Mouse (Mus musculus) cerebellum, adult 2 months (tissue): Measurements from ENCODE around the gene Pacs2.

Experiments used
- CTCF ChIP-seq: fragments of 200-500 bp; IDR thresholded peaks from 2 replicates; pipeline ENCODE4 v1.5.1; 2011; ENCODE audit warnings: low read depth, mild to moderate bottlenecking, control low read depth, low read length, moderate library complexity, borderline replicate concordance; ENCODE audit not compliant: insufficient read depth
- POLR2A ChIP-seq: fragments of 200-500 bp; IDR thresholded peaks from 2 replicates; pipeline ENCODE4 v1.6.1; 2011; ENCODE audit warnings: low read length, control low read depth, borderline replicate concordance; ENCODE audit not compliant: insufficient read depth

DNA sequence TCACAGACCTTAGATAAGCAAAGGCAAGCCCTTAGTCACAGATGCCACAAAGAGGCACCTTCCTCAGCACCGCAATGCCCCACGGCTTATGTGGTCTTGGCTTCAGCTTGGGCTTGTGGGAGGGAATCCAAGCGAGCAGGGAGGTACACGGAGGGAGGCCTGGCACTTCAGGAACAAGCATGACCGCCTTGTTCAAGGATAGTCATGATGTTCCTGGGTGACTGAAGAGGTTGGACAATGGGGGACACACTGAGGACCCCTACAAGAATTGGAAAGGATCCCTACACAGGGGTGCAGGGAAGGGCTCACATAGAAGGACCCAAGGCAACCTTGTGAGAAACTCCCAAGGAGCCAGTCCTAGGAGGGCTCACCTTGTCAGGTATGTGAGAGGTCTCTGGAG is 82.7 kb downstream of the Pacs2 start:
- TF ChIP-seq CTCF (no peak), POLR2A (no peak)
